Mouse (Mus musculus) kidney, adult 8-10 months (tissue): ENCODE data around the gene Olfr684.
A peak's percentile ranks its signal among the peaks of the same experiment; 100 is the strongest.

Experiments
- DNase-seq, 2 experiments: peaks; one replicate each; pipeline ENCODE4 v3.0.0; 2022

The Olfr684 gene

GRCm38 (mm10) chr7:105163553-105163952 lies at the start of gene Olfr684:
Olfr684 (minus strand) TSS chr7:105163653.
- DNase-seq: no peak

GRCm38 (mm10) chr7:105207385-105207784 lies 43.9 kb upstream of the Olfr684 start, which contains the start of gene Olfr686:
Olfr686 (minus strand) TSS chr7:105207485.
- DNase-seq: no peak

GRCm38 (mm10) chr7:105185912-105186311 lies 22.5 kb upstream of the Olfr684 start, which contains the start of gene Olfr685:
Olfr685 (minus strand) TSS chr7:105186012.
- no peak for DNase-seq

- DNase-seq: peak; percentile 2 to 11
Observed at GRCm38 (mm10) chr7:105170773-105171172, 7.3 kb upstream of the Olfr684 start.

- DNase-seq: no peak
Observed at GRCm38 (mm10) chr7:105146912-105147311, 16.5 kb downstream of the Olfr684 start, which contains the start of gene Olfr683. Olfr683 (minus strand) TSS chr7:105147012.

GRCm38 (mm10) chr7:105141275-105141674 lies 22.2 kb downstream of the Olfr684 start:
- no peak for DNase-seq

GRCm38 (mm10) chr7:105116536-105116935 lies 46.9 kb downstream of the Olfr684 start, which contains the start of gene Olfr681:
Olfr681 (plus strand) TSS chr7:105116836.
- no peak for DNase-seq
